Mouse (Mus musculus): ENCODE data around the gene Tm9sf3.

Gene Tm9sf3

GRCm38 (mm10) chr19:41176881-41177280, 86.9 kb downstream of the Tm9sf3 start:
- no peak for DNase-seq (ENCODE audit: low spot score in 2 of 2)

GRCm38 (mm10) chr19:41165914-41166235, 97.9 kb downstream of the Tm9sf3 start:
- DNase-seq (ENCODE audit: low spot score in 2 of 2), result no peak

- no peak for DNase-seq (ENCODE audit: low spot score in 2 of 2)
These were observed 98.5 kb downstream of the Tm9sf3 start for GRCm38 (mm10) chr19:41165144-41165913.

DNA sequence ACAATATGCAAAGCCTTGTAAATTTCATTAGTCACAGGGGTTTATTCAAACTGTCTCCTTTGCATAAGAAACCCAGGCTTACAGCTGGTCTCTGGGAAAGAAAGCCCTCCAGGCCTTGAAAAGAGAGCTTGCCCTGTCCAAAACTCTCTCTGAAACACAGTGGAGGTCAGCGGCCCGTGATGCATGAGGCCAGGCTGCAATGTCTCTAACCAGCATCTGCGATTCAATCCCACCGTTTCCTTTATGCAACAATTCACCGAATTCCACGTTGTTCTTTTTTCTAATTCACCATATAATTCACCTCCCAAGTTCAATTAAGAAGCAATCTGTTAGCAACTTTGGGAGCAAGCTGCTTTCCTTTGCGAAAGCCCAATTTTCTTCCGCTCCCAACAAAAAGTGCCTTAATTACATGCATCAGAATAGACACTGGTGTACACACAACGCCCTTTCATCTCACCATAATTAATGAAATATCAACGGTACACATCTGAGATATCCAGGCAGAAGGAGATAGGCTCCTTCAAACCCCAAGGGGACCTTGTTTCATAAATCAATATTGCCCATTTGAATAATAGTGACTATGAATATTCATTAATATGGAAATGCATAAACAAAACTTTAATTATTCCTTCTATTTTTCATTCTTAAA, 99.2 kb downstream of the Tm9sf3 start:
- DNase-seq (ENCODE audit: low spot score in 2 of 2), result no peak
